Mouse (Mus musculus): ENCODE measurements around the gene Olfr65. TPM values are rescaled to one million over a fixed set of nuclear protein-coding genes. Genes with fewer than 3 reads are reported as not detected.

Gene Olfr65
- total and polyA plus RNA-seq, 2 experiments from 2014 or later = not detected

GRCm38 (mm10) chr7:103944137-103944536, 40.9 kb downstream of the Olfr65 start, which contains the start of gene Olfr633:
TSS of gene Olfr633 (plus strand) at chr7:103944437.
- no peaks in the 10 kb centered on the region for H3K36me3 ChIP-seq (ENCODE audit: insufficient read depth, low read length)
- no peak within 1 kb of the TSS for H3K9ac ChIP-seq (replicated peaks; ENCODE audit: low read length, poor library complexity, severe bottlenecking)
- no peaks in the 10 kb centered on the region for H3K9me3 ChIP-seq (ENCODE audit: low read length)
- ATAC-seq (ENCODE audit: low FRiP score) (no peak), DNase-seq (ENCODE audit: low spot score) (no peak)
- H3K4me3 ChIP-seq (ENCODE audit: low read depth, low read length) = no peak within 1 kb of the TSS
- TF ChIP-seq CTCF (IDR thresholded peaks at IDR 0.05) = no peak
- H3K27ac ChIP-seq (ENCODE audit: low read depth, low read length) = no peak within 1 kb of the TSS
- no peak within 1 kb of the TSS for H3K4me2 ChIP-seq (ENCODE audit: low read depth, low read length, poor library complexity, severe bottlenecking)
- no peaks in the 10 kb centered on the region for H3K4me1 ChIP-seq (ENCODE audit: insufficient read depth, low read length)
- H3K27me3 ChIP-seq (ENCODE audit: insufficient read depth, low read length) = no peaks in the 10 kb centered on the region

Other genes with a start within 250 kb of the Olfr65 start
Only the 30 nearest of the 34 such genes appear.
- gene Olfr624, start 232.3 kb upstream of the Olfr65 start, total RNA-seq (2014; rRNA removed) = not detected in 2 replicates
- gene Olfr624, start 232.3 kb upstream of the Olfr65 start, polyA plus RNA-seq (2015; fragmentation: Nextera tagmentation; extraction: Ambion mirVana) = not detected in 2 replicates
- not detected in 2 replicates for gene Olfr625-ps1, start 220.8 kb upstream of the Olfr65 start, total RNA-seq (2014; rRNA removed)
- gene Olfr625-ps1, start 220.8 kb upstream of the Olfr65 start, polyA plus RNA-seq (2015; fragmentation: Nextera tagmentation; extraction: Ambion mirVana) = not detected in 2 replicates
- gene Olfr243, start 188.8 kb upstream of the Olfr65 start, total RNA-seq (2014; rRNA removed) = not detected in 2 replicates
- gene Olfr243, start 188.8 kb upstream of the Olfr65 start, polyA plus RNA-seq (2015; fragmentation: Nextera tagmentation; extraction: Ambion mirVana) = not detected in 2 replicates
- gene Olfr628, start 173.1 kb upstream of the Olfr65 start, total RNA-seq (2014; rRNA removed) = not detected in 2 replicates
- not detected in 2 replicates for gene Olfr628, start 173.1 kb upstream of the Olfr65 start, polyA plus RNA-seq (2015; fragmentation: Nextera tagmentation; extraction: Ambion mirVana)
- not detected in 2 replicates for gene Olfr629, start 158.5 kb upstream of the Olfr65 start, total RNA-seq (2014; rRNA removed)
- not detected in 2 replicates for gene Olfr629, start 158.5 kb upstream of the Olfr65 start, polyA plus RNA-seq (2015; fragmentation: Nextera tagmentation; extraction: Ambion mirVana)
- gene Olfr630, start 146.2 kb upstream of the Olfr65 start, total RNA-seq (2014; rRNA removed) = not detected in 2 replicates
- gene Olfr630, start 146.2 kb upstream of the Olfr65 start, polyA plus RNA-seq (2015; fragmentation: Nextera tagmentation; extraction: Ambion mirVana) = not detected in 2 replicates
- gene Olfr69, start 131.9 kb upstream of the Olfr65 start, total RNA-seq (2014; rRNA removed) = not detected in 2 replicates
- gene Olfr69, start 131.9 kb upstream of the Olfr65 start, polyA plus RNA-seq (2015; fragmentation: Nextera tagmentation; extraction: Ambion mirVana) = not detected in 2 replicates
- gene Olfr68, start 123.8 kb upstream of the Olfr65 start, total RNA-seq (2014; rRNA removed) = not detected in 2 replicates
- not detected in 2 replicates for gene Olfr68, start 123.8 kb upstream of the Olfr65 start, polyA plus RNA-seq (2015; fragmentation: Nextera tagmentation; extraction: Ambion mirVana)
- gene Olfr67, start 111.7 kb upstream of the Olfr65 start, total RNA-seq (2014; rRNA removed) = not detected in 2 replicates
- gene Olfr67, start 111.7 kb upstream of the Olfr65 start, polyA plus RNA-seq (2015; fragmentation: Nextera tagmentation; extraction: Ambion mirVana) = not detected in 2 replicates
- gene Hbb-bt, start 89.5 kb upstream of the Olfr65 start, total RNA-seq (2014; rRNA removed) = 140 and 223 TPM in 2 replicates
- gene Hbb-bt, start 89.5 kb upstream of the Olfr65 start, polyA plus RNA-seq (2015; fragmentation: Nextera tagmentation; extraction: Ambion mirVana) = 153 and 165 TPM in 2 replicates
- gene Hbb-bs, start 75.4 kb upstream of the Olfr65 start, total RNA-seq (2014; rRNA removed) = 1,016 and 1,022 TPM in 2 replicates
- 709 and 771 TPM in 2 replicates for gene Hbb-bs, start 75.4 kb upstream of the Olfr65 start, polyA plus RNA-seq (2015; fragmentation: Nextera tagmentation; extraction: Ambion mirVana)
- not detected in 2 replicates for gene Hbb-bh2, start 63.0 kb upstream of the Olfr65 start, total RNA-seq (2014; rRNA removed)
- gene Hbb-bh2, start 63.0 kb upstream of the Olfr65 start, polyA plus RNA-seq (2015; fragmentation: Nextera tagmentation; extraction: Ambion mirVana) = not detected in 2 replicates
- not detected in 2 replicates for gene Hbb-bh1, start 60.3 kb upstream of the Olfr65 start, total RNA-seq (2014; rRNA removed)
- not detected in 2 replicates for gene Hbb-bh1, start 60.3 kb upstream of the Olfr65 start, polyA plus RNA-seq (2015; fragmentation: Nextera tagmentation; extraction: Ambion mirVana)
- 1.0 TPM in 1 of 2 replicates, not detected in the other for gene Hbb-y, start 50.3 kb upstream of the Olfr65 start, total RNA-seq (2014; rRNA removed)
- 1.1 TPM in 1 of 2 replicates, not detected in the other for gene Hbb-y, start 50.3 kb upstream of the Olfr65 start, polyA plus RNA-seq (2015; fragmentation: Nextera tagmentation; extraction: Ambion mirVana)
- not detected in 2 replicates for gene Olfr66, start 17.2 kb upstream of the Olfr65 start, total RNA-seq (2014; rRNA removed)
- not detected in 2 replicates for gene Olfr66, start 17.2 kb upstream of the Olfr65 start, polyA plus RNA-seq (2015; fragmentation: Nextera tagmentation; extraction: Ambion mirVana)
- 0.05 TPM in 1 of 2 replicates, not detected in the other for gene Olfr64, start 9.0 kb upstream of the Olfr65 start, total RNA-seq (2014; rRNA removed)
- not detected in 2 replicates for gene Olfr64, start 9.0 kb upstream of the Olfr65 start, polyA plus RNA-seq (2015; fragmentation: Nextera tagmentation; extraction: Ambion mirVana)
- not detected in 2 replicates for gene Olfr631, start 25.3 kb downstream of the Olfr65 start, total RNA-seq (2014; rRNA removed)
- not detected in 2 replicates for gene Olfr631, start 25.3 kb downstream of the Olfr65 start, polyA plus RNA-seq (2015; fragmentation: Nextera tagmentation; extraction: Ambion mirVana)
- not detected in 2 replicates for gene Olfr632, start 30.9 kb downstream of the Olfr65 start, total RNA-seq (2014; rRNA removed)
- not detected in 2 replicates for gene Olfr632, start 30.9 kb downstream of the Olfr65 start, polyA plus RNA-seq (2015; fragmentation: Nextera tagmentation; extraction: Ambion mirVana)
- gene Olfr633, start 41.0 kb downstream of the Olfr65 start, total RNA-seq (2014; rRNA removed) = not detected in 2 replicates
- not detected in 2 replicates for gene Olfr633, start 41.0 kb downstream of the Olfr65 start, polyA plus RNA-seq (2015; fragmentation: Nextera tagmentation; extraction: Ambion mirVana)
- not detected in 2 replicates for gene Olfr635, start 67.7 kb downstream of the Olfr65 start, total RNA-seq (2014; rRNA removed)
- 0.01 TPM in 1 of 2 replicates, not detected in the other for gene Olfr635, start 67.7 kb downstream of the Olfr65 start, polyA plus RNA-seq (2015; fragmentation: Nextera tagmentation; extraction: Ambion mirVana)
- gene Olfr638, start 95.3 kb downstream of the Olfr65 start, total RNA-seq (2014; rRNA removed) = not detected in 2 replicates
- gene Olfr638, start 95.3 kb downstream of the Olfr65 start, polyA plus RNA-seq (2015; fragmentation: Nextera tagmentation; extraction: Ambion mirVana) = not detected in 2 replicates
- 0.14 TPM in 1 of 2 replicates, not detected in the other for gene Olfr639, start 113.8 kb downstream of the Olfr65 start, total RNA-seq (2014; rRNA removed)
- gene Olfr639, start 113.8 kb downstream of the Olfr65 start, polyA plus RNA-seq (2015; fragmentation: Nextera tagmentation; extraction: Ambion mirVana) = not detected in 2 replicates
- 0.11 TPM in 1 of 2 replicates, not detected in the other for gene Olfr640, start 122.1 kb downstream of the Olfr65 start, total RNA-seq (2014; rRNA removed)
- gene Olfr640, start 122.1 kb downstream of the Olfr65 start, polyA plus RNA-seq (2015; fragmentation: Nextera tagmentation; extraction: Ambion mirVana) = 0.06 TPM in 1 of 2 replicates, not detected in the other
- not detected in 2 replicates for gene Olfr641, start 132.0 kb downstream of the Olfr65 start, total RNA-seq (2014; rRNA removed)
- not detected in 2 replicates for gene Olfr641, start 132.0 kb downstream of the Olfr65 start, polyA plus RNA-seq (2015; fragmentation: Nextera tagmentation; extraction: Ambion mirVana)
- gene Olfr642, start 149.2 kb downstream of the Olfr65 start, total RNA-seq (2014; rRNA removed) = not detected in 2 replicates
- gene Olfr642, start 149.2 kb downstream of the Olfr65 start, polyA plus RNA-seq (2015; fragmentation: Nextera tagmentation; extraction: Ambion mirVana) = not detected in 2 replicates
- gene 4930516K23Rik, start 158.0 kb downstream of the Olfr65 start, total RNA-seq (2014; rRNA removed) = not detected in 2 replicates
- not detected in 2 replicates for gene 4930516K23Rik, start 158.0 kb downstream of the Olfr65 start, polyA plus RNA-seq (2015; fragmentation: Nextera tagmentation; extraction: Ambion mirVana)
- not detected in 2 replicates for gene Olfr644, start 168.4 kb downstream of the Olfr65 start, total RNA-seq (2014; rRNA removed)
- not detected in 2 replicates for gene Olfr644, start 168.4 kb downstream of the Olfr65 start, polyA plus RNA-seq (2015; fragmentation: Nextera tagmentation; extraction: Ambion mirVana)
- gene Olfr645, start 182.0 kb downstream of the Olfr65 start, total RNA-seq (2014; rRNA removed) = not detected in 2 replicates
- not detected in 2 replicates for gene Olfr645, start 182.0 kb downstream of the Olfr65 start, polyA plus RNA-seq (2015; fragmentation: Nextera tagmentation; extraction: Ambion mirVana)
- not detected in 2 replicates for gene Olfr646, start 201.4 kb downstream of the Olfr65 start, total RNA-seq (2014; rRNA removed)
- gene Olfr646, start 201.4 kb downstream of the Olfr65 start, polyA plus RNA-seq (2015; fragmentation: Nextera tagmentation; extraction: Ambion mirVana) = not detected in 2 replicates
- not detected in 2 replicates for gene Ubqln5, start 226.3 kb downstream of the Olfr65 start, total RNA-seq (2014; rRNA removed)
- gene Ubqln5, start 226.3 kb downstream of the Olfr65 start, polyA plus RNA-seq (2015; fragmentation: Nextera tagmentation; extraction: Ambion mirVana) = not detected in 2 replicates